Mouse (Mus musculus): Measurements from ENCODE around the gene Gpld1.
"Not testable (repeated sequence)": the region's sequence is repeated elsewhere in the genome, so short reads cannot be mapped to it uniquely, and the experiment has no call there.

The Gpld1 gene

GRCm38 (mm10) chr13:24948870-24949269, 5.9 kb downstream of the Gpld1 start:
- DNase-seq, result no peak

GRCm38 (mm10) chr13:24952659-24953058, 9.7 kb downstream of the Gpld1 start:
- no peak for DNase-seq

- DNase-seq, result no peak
Observed at GRCm38 (mm10) chr13:24955091-24955490, 12.1 kb downstream of the Gpld1 start.

- no peak for DNase-seq
Observed at GRCm38 (mm10) chr13:24955500-24955899, 12.5 kb downstream of the Gpld1 start.

GRCm38 (mm10) chr13:24958671-24959070, 15.7 kb downstream of the Gpld1 start:
- no peak for DNase-seq

- DNase-seq, result no peak
Observed at GRCm38 (mm10) chr13:24960084-24960483, 17.1 kb downstream of the Gpld1 start.

GRCm38 (mm10) chr13:24962119-24962518, 19.2 kb downstream of the Gpld1 start:
- DNase-seq, result no peak

- DNase-seq, result no peak
Observed at GRCm38 (mm10) chr13:24965130-24965845, 22.3 kb downstream of the Gpld1 start.

GRCm38 (mm10) chr13:24965846-24966201, 22.9 kb downstream of the Gpld1 start:
- no peak for DNase-seq

GRCm38 (mm10) chr13:24971776-24972175, 28.8 kb downstream of the Gpld1 start:
- DNase-seq, result not testable (repeated sequence)

- peak; percentile 80 for DNase-seq
Observed at GRCm38 (mm10) chr13:24976384-24976783, 33.4 kb downstream of the Gpld1 start.

GRCm38 (mm10) chr13:24977820-24978342, 34.9 kb downstream of the Gpld1 start:
- DNase-seq, result peak; percentile 21

GRCm38 (mm10) chr13:24981031-24981430, 38.1 kb downstream of the Gpld1 start:
- DNase-seq, result no peak

GRCm38 (mm10) chr13:24985435-24985834, 42.5 kb downstream of the Gpld1 start:
- peak; percentile 84 for DNase-seq

GRCm38 (mm10) chr13:24988391-24988790, 45.4 kb downstream of the Gpld1 start:
- DNase-seq, result peak; percentile 52

GRCm38 (mm10) chr13:24989006-24989405, 46.1 kb downstream of the Gpld1 start:
- no peak for DNase-seq

GRCm38 (mm10) chr13:24993160-24993559, 50.2 kb downstream of the Gpld1 start:
- no peak for DNase-seq

- no peak for DNase-seq
Observed at GRCm38 (mm10) chr13:24999538-24999937, 56.6 kb downstream of the Gpld1 start.

- DNase-seq, result peak; percentile 1
Observed at GRCm38 (mm10) chr13:25002965-25003364, 60.0 kb downstream of the Gpld1 start.

GRCm38 (mm10) chr13:25007115-25007514, 64.2 kb downstream of the Gpld1 start:
- no peak for DNase-seq

GRCm38 (mm10) chr13:25018316-25018715, 75.4 kb downstream of the Gpld1 start:
- no peak for DNase-seq

GRCm38 (mm10) chr13:25019793-25020539, 77.0 kb downstream of the Gpld1 start, which contains the start of gene Mrs2:
Mrs2 (minus strand) TSS chr13:25020379.
- peak; percentile 88 for DNase-seq

- no peak for DNase-seq
Observed at GRCm38 (mm10) chr13:25020540-25020892, 77.6 kb downstream of the Gpld1 start.

GRCm38 (mm10) chr13:25022386-25022785, 79.4 kb downstream of the Gpld1 start:
- DNase-seq, result no peak

Data from layer of hippocampus, adult 9-11 months (tissue).